Comparison of ENCODE assay signal across 8 mouse cellular contexts in genomic region chr6:118195108-118195507, GRCm38 (mm10). TPM values are rescaled to one million over a fixed set of nuclear protein-coding genes. Genes with fewer than 3 reads are reported as not detected.
A peak's percentile ranks its signal among the peaks of the same experiment; 100 is the strongest.
DNase-seq lines count a peak whose midpoint lies in the region; ATAC-seq and TF ChIP-seq lines count a peak whose summit lies in the region.

No protein-coding gene starts in this region.

- DNase-seq in 3T3-L1 (ENCODE audit: low read depth, low spot score) (peak; percentile 57), CH12.LX (ENCODE audit: extremely low read depth) (no peak)
- peak; percentile 48 to 70 for DNase-seq in cerebellum, postnatal 25 days
- DNase-seq in gastrocnemius, postnatal 36 days = peak; percentile 47 to 54
- peak; percentile 33 to 68 for DNase-seq in layer of hippocampus, adult 18-20 months (ENCODE audit: low spot score in 2 of 2)
- DNase-seq in lung, postnatal 25 days (ENCODE audit: low spot score) = peak; percentile 29

- no peaks in the 10 kb centered on the region for H3K79me2 ChIP-seq in CH12.LX (replicated peaks; ENCODE audit: control insufficient read depth, extremely low read depth, insufficient read depth, poor library complexity, severe bottlenecking)

- in situ Hi-C loops in CH12.LX (cut with MboI; ENCODE audit: low pct_ligation_motif_present, low pct_unique_long_range_greater_than_20kb, low sequenced_read_pairs) = no loop called here

- H3K4me2 ChIP-seq in CH12.LX (ENCODE audit: insufficient read depth, low read depth, poor library complexity, severe bottlenecking) = no peak overlapping the region

- no peak overlapping the region for H3K9ac ChIP-seq in CH12.LX (ENCODE audit: insufficient read depth, low read depth)

- H3K27me3 ChIP-seq in CH12.LX (replicated peaks) = peaks cover 84% of the 10 kb centered on the region
- H3K27me3 ChIP-seq in small intestine, adult 2 months (ENCODE audit: control insufficient read depth, insufficient read depth, low read length) = peaks cover 35% of the 10 kb centered on the region

- peaks cover 6% of the 10 kb centered on the region for H3K9me3 ChIP-seq in CH12.LX (replicated peaks; ENCODE audit: low read length)

- ATAC-seq in inflammation-experienced regulatory T-cells, adult 6 months = no peak

- dilution Hi-C loops in CH12.LX (cut with MboI; ENCODE audit: extremely low pct_ligation_motif_present, extremely low pct_unique_long_range_greater_than_20kb, low sequenced_read_pairs) = no loop called here

- no peak overlapping the region for H3K27ac ChIP-seq in CH12.LX (ENCODE audit: insufficient read depth, low read depth)
- no peak overlapping the region for H3K27ac ChIP-seq in small intestine, adult 2 months (ENCODE audit: insufficient read depth, low read depth, low read length)

- H3K36me3 ChIP-seq in CH12.LX (replicated peaks in 1 of 2; ENCODE audit: control insufficient read depth in 1 of 2, insufficient read depth in 1 of 2, low read length in 1 of 2) = no peaks in the 10 kb centered on the region
- H3K36me3 ChIP-seq in small intestine, adult 2 months (ENCODE audit: control insufficient read depth, insufficient read depth, low read length) = no peaks in the 10 kb centered on the region

- intact Hi-C loops in gastrocnemius, postnatal 36 days (cut with DNase I) = no loop called here

- TF ChIP-seq EP300 in CH12.LX (IDR thresholded peaks at IDR 0.05; ENCODE audit: low read length) = no peak

- TF ChIP-seq POLR2A in CH12.LX (IDR thresholded peaks at IDR 0.05; ENCODE audit: low read depth, low read length) = no peak
- TF ChIP-seq POLR2A in small intestine, adult 2 months (IDR thresholded peaks at IDR 0.05; ENCODE audit: low read depth, low read length) = no peak

- no peak overlapping the region for H3K4me3 ChIP-seq in CH12.LX (replicated peaks in 1 of 3; ENCODE audit: low read depth in 2 of 3, low read length in 2 of 3, poor library complexity in 1 of 3)
- H3K4me3 ChIP-seq in small intestine, adult 2 months (ENCODE audit: low read depth, low read length) = no peak overlapping the region

- no peaks in the 10 kb centered on the region for H3K4me1 ChIP-seq in CH12.LX (ENCODE audit: control insufficient read depth in 1 of 2, insufficient read depth in 2 of 2)
- H3K4me1 ChIP-seq in small intestine, adult 2 months (ENCODE audit: control insufficient read depth, insufficient read depth, insufficient read length, low read length) = peaks cover 3% of the 10 kb centered on the region

- WGBS in small intestine, adult 2 months = 28% methylated on average over 8 of the region's 8 CpGs

- peak in 1 of 2 experiments; percentile 53; a peak in 2 of 4 replicates for TF ChIP-seq CTCF in CH12.LX (conservative IDR thresholded peaks at IDR 0.05 in 1 of 2, IDR thresholded peaks at IDR 0.05 in 1 of 2; ENCODE audit: low read depth in 2 of 2, low read length in 2 of 2)
- TF ChIP-seq CTCF in small intestine, adult 2 months (IDR thresholded peaks at IDR 0.05; ENCODE audit: extremely low read depth, insufficient read length, insufficient replicate concordance, low read depth, low read length) = peak; percentile 47; the same call in 1 of the 2 replicates

- peak; percentile 47 for TF ChIP-seq RAD21 in CH12.LX (IDR thresholded peaks at IDR 0.05; ENCODE audit: low read depth, low read length)

TF ChIP-seq in CH12.LX, 34 proteins besides CTCF, POLR2A, EP300 and RAD21:
- TF ChIP-seq SMC3 (IDR thresholded peaks at IDR 0.05; ENCODE audit: low read depth, low read length) (peak; percentile 31), MAZ (IDR thresholded peaks at IDR 0.05; ENCODE audit: low read depth, low read length) (no peak)

RNA-seq across cellular contexts. Expression of gene Ret, which starts 2.4 kb away (rescaled TPM):
- total RNA-seq in CH12.LX (2012; rRNA removed) (not detected in 2 replicates), CH12.LX (2014; rRNA removed) (not detected in 2 replicates)
- polyA plus RNA-seq in CH12.LX (2012; ENCODE audit: insufficient read length, low read depth) = not detected in 2 replicates
- total RNA-seq in gastrocnemius, postnatal 36 days (2021) = 1 to 10 TPM; 5.2 to 8.0 TPM
- total RNA-seq in layer of hippocampus, adult 18-20 months (2021) = 1 to 10 TPM; 2.7 to 3.7 TPM
- 2.6 and 4.5 TPM in 2 replicates for polyA plus RNA-seq in small intestine, adult 2 months (2012; rRNA removed)
- under 1 TPM; 0.23 to 0.91 (median 0.40) TPM for polyA plus RNA-seq in inflammation-experienced regulatory T-cells, adult 6 months (2017; shearing (Covaris generic))

RNA-seq across cellular contexts. Expression of gene Csgalnact2, which starts 56.2 kb away (rescaled TPM):
- total RNA-seq in CH12.LX (2012; rRNA removed) = 2.2 and 2.4 TPM in 2 replicates
- total RNA-seq in CH12.LX (2014; rRNA removed) = 6.4 and 7.3 TPM in 2 replicates
- polyA plus RNA-seq in CH12.LX (2012; ENCODE audit: insufficient read length, low read depth) = 2.1 and 3.0 TPM in 2 replicates
- 10 to 100 TPM; 25.3 to 25.9 TPM for total RNA-seq in gastrocnemius, postnatal 36 days (2021)
- total RNA-seq in layer of hippocampus, adult 18-20 months (2021) = 10 to 100 TPM; 11.0 to 12.7 TPM
- 0.28 and 0.38 TPM in 2 replicates for polyA plus RNA-seq in small intestine, adult 2 months (2012; rRNA removed)
- 1 to 10 TPM; 7.1 to 8.5 (median 8.1) TPM for polyA plus RNA-seq in inflammation-experienced regulatory T-cells, adult 6 months (2017; shearing (Covaris generic))
